In genomic region chr15:80799634-80800137, GRCm38 (mm10) we compare ENCODE assay signal across 8 mouse cellular contexts.
A peak's percentile ranks its signal among the peaks of the same experiment; 100 is the strongest.
DNase-seq lines count a peak whose midpoint lies in the region; ATAC-seq lines count a peak whose summit lies in the region.

No protein-coding gene starts in this region.

- H3K4me2 ChIP-seq in heart, embryonic 11.5 days: peak overlapping the region; percentile 66
- H3K4me2 ChIP-seq in lung, embryonic 16.5 days (ENCODE audit: low read depth, low read length): peak overlapping the region; percentile 62

- no peaks in the 10 kb centered on the region for H3K9me3 ChIP-seq in heart, embryonic 11.5 days (replicated peaks; ENCODE audit: control insufficient read depth, low read length)
- no peaks in the 10 kb centered on the region for H3K9me3 ChIP-seq in lung, embryonic 16.5 days (ENCODE audit: control insufficient read depth, low read length)

- H3K27ac ChIP-seq in heart, embryonic 11.5 days (ENCODE audit: low read depth, low read length): peak overlapping the region; percentile 91
- peak overlapping the region; percentile 66 for H3K27ac ChIP-seq in lung, embryonic 16.5 days (ENCODE audit: low read length)

- peak; percentile 17 to 31 for DNase-seq in B cell, adult 2 months
- peak; percentile 70 for DNase-seq in MN1 (ENCODE audit: low spot score)
- DNase-seq in embryo, embryonic 10 days (ENCODE audit: low spot score): peak; percentile 84
- DNase-seq in kidney, postnatal 14 days: peak; percentile 51
- DNase-seq in right cerebral cortex, adult 2 months (ENCODE audit: low spot score in 2 of 2): peak; percentile 48 to 63

- 2% methylated on average over 10 of the region's 10 CpGs for WGBS in heart, embryonic 11.5 days (ENCODE audit: insufficient replicate concordance)
- WGBS in lung, embryonic 16.5 days: under 1% methylated on average over 10 of the region's 10 CpGs

- ATAC-seq in heart, embryonic 11.5 days (replicated peaks; ENCODE audit: insufficient number of reproducible peaks, low FRiP score, low TSS enrichment): 0 out of 2 replicates have a peak, but pooled peaks have one; percentile 32
- ATAC-seq in lung, embryonic 16.5 days (ENCODE audit: low read depth): peak; percentile 56; the same call in 1 of the 2 replicates
- ATAC-seq in activated CD4-positive, CD25-positive, alpha-beta regulatory T cell, adult 4 months: no peak

- peak overlapping the region; percentile 88 for H3K9ac ChIP-seq in heart, embryonic 11.5 days (ENCODE audit: low read depth, low read length)
- H3K9ac ChIP-seq in lung, embryonic 16.5 days (ENCODE audit: low read length): peak overlapping the region; percentile 72

- H3K27me3 ChIP-seq in heart, embryonic 11.5 days (ENCODE audit: control insufficient read depth, insufficient read depth, low read length): no peaks in the 10 kb centered on the region
- no peaks in the 10 kb centered on the region for H3K27me3 ChIP-seq in lung, embryonic 16.5 days (ENCODE audit: control insufficient read depth, insufficient read depth, low read depth, low read length)

- peak overlapping the region; percentile 67 for H3K4me3 ChIP-seq in heart, embryonic 11.5 days (ENCODE audit: low read depth, low read length)
- peak overlapping the region; percentile 65 for H3K4me3 ChIP-seq in lung, embryonic 16.5 days (ENCODE audit: low read length)

- H3K36me3 ChIP-seq in heart, embryonic 11.5 days (ENCODE audit: control insufficient read depth, insufficient read depth, low read length): no peaks in the 10 kb centered on the region; the same call in 1 of the 2 replicates
- H3K36me3 ChIP-seq in lung, embryonic 16.5 days (ENCODE audit: control insufficient read depth, insufficient read depth, low read length): no peaks in the 10 kb centered on the region

- peaks cover 29% of the 10 kb centered on the region for H3K4me1 ChIP-seq in heart, embryonic 11.5 days (ENCODE audit: control insufficient read depth, insufficient read depth, low read length)
- H3K4me1 ChIP-seq in lung, embryonic 16.5 days (replicated peaks; ENCODE audit: control insufficient read depth, insufficient read depth, low read length): peaks cover 29% of the 10 kb centered on the region

Comparison
In these comparisons a context has a peak if more than half of its experiments do, and no peak if none do; other contexts are left out.
1. DNase-seq: peak in every context shown above with its lines; median percentile 84 in embryo, embryonic 10 days; 70 in MN1; 56 in right cerebral cortex, adult 2 months; 51 in kidney, postnatal 14 days; 24 in B cell, adult 2 months.